Mouse (Mus musculus) brain, embryonic 14.5 days (tissue): ENCODE measurements around the gene Cacna2d1.

Source experiments
- CTCF ChIP-seq: fragments of 200-500 bp; IDR thresholded peaks from 2 replicates; pipeline ENCODE4 v1.5.1; 2012; ENCODE audit warnings: inconsistent platforms, mild to moderate bottlenecking, moderate library complexity, borderline replicate concordance; ENCODE audit not compliant: insufficient read depth, insufficient read length; ENCODE audit errors: extremely low read depth
- POLR2A ChIP-seq: fragments of 200-500 bp; IDR thresholded peaks from 2 replicates; pipeline ENCODE4 v1.6.1; 2012; ENCODE audit warnings: mild to moderate bottlenecking, inconsistent platforms, borderline replicate concordance; ENCODE audit not compliant: poor library complexity, insufficient read depth, insufficient read length, severe bottlenecking; ENCODE audit errors: extremely low read depth

GRCm38 (mm10) chr5:16225359-16225758 lies 290.9 kb downstream of the Cacna2d1 start:
- TF ChIP-seq CTCF (no peak), POLR2A (no peak)
